Mouse (Mus musculus): ENCODE data around the gene Eif2b3.

- TF ChIP-seq CTCF (IDR thresholded peaks at IDR 0.05; ENCODE audit: low read depth, low read length) (no peak), POLR2A (IDR thresholded peaks at IDR 0.05; ENCODE audit: borderline replicate concordance, low read depth, low read length) (no peak)
These were observed 76.6 kb downstream of the Eif2b3 start, which contains the start of gene Ptch2 for GRCm38 (mm10) chr4:117095551-117096452.
